Mouse (Mus musculus) liver, embryonic 13.5 days (tissue): ENCODE measurements around the gene Znhit2. TPM values are rescaled to one million over a fixed set of nuclear protein-coding genes. Genes with fewer than 3 reads are reported as not detected.
"Not testable (repeated sequence)": the region's sequence is repeated elsewhere in the genome, so short reads cannot be mapped to it uniquely, and the experiment has no call there.

Experiments used
- ATAC-seq: fragments of 200-750 bp; cut with Nextera tagmentation; 2 replicates; pipeline ENCODE4 v1.8.0; 2017; ENCODE audit warnings: low read depth, mild to moderate bottlenecking, moderate number of reproducible peaks, moderate library complexity
- DNase-seq: peaks from one replicate; pipeline ENCODE4 v3.0.0; 2022
- H3K27ac ChIP-seq: fragments of 300-500 bp; sonication (generic); 2 replicates; pipeline ENCODE4 v1.5.1; 2015; ENCODE audit warnings: moderate library complexity, mild to moderate bottlenecking, inconsistent platforms
- H3K27me3 ChIP-seq: fragments of 300-500 bp; sonication (generic); 2 replicates; pipeline ENCODE4 v1.6.1; 2015; ENCODE audit warnings: mild to moderate bottlenecking, inconsistent platforms
- H3K36me3 ChIP-seq: fragments of 300-500 bp; sonication (generic); 2 replicates; pipeline ENCODE4 v1.6.1; 2015; ENCODE audit warnings: mild to moderate bottlenecking, inconsistent platforms
- H3K4me1 ChIP-seq: fragments of 300-500 bp; sonication (generic); replicated peaks from 2 replicates; pipeline ENCODE4 v1.6.1; 2015; ENCODE audit warnings: inconsistent platforms
- H3K4me2 ChIP-seq: fragments of 300-500 bp; sonication (generic); 2 replicates; pipeline ENCODE4 v1.6.1; 2015; ENCODE audit warnings: inconsistent platforms, mild to moderate bottlenecking, moderate library complexity
- H3K4me3 ChIP-seq: fragments of 300-500 bp; sonication (generic); replicated peaks from 2 replicates; pipeline ENCODE4 v1.5.1; 2015; ENCODE audit warnings: mild to moderate bottlenecking, inconsistent platforms
- H3K9ac ChIP-seq: fragments of 300-500 bp; sonication (generic); 2 replicates; pipeline ENCODE4 v1.6.1; 2015; ENCODE audit warnings: mild to moderate bottlenecking, inconsistent platforms
- H3K9me3 ChIP-seq: fragments of 300-500 bp; sonication (generic); replicated peaks from 2 replicates; pipeline ENCODE4 v1.6.1; 2016; ENCODE audit warnings: inconsistent platforms
- WGBS: fragments of 180-500 bp; shearing (Covaris S2); methylation state at CpG from one replicate; pipeline ENCODE4 v1.1.7; 2015; ENCODE audit not compliant: insufficient replicate concordance; 5-methylcytosine and 5-hydroxymethylcytosine counted together
- polyA plus RNA-seq: library from polyadenylated mRNA; unstranded; fragments of >200 nt; fragmentation: Nextera tagmentation; extraction: Ambion mirVana; gene quantifications from 2 replicates; pipeline ENCODE4 v1.2.1, GENCODE M21; 2015

Znhit2 gene
- polyA plus RNA-seq, 1 experiment from 2014 or later = 23.2 TPM

GRCm38 (mm10) chr19:6029426-6029825 is 31.6 kb upstream of the Znhit2 start:
- no peaks in the 10 kb centered on the region for H3K36me3 ChIP-seq
- H3K27ac ChIP-seq = no peak overlapping the region
- no peak overlapping the region for H3K9ac ChIP-seq
- DNase-seq (no peak), ATAC-seq (no peak)
- H3K4me3 ChIP-seq = no peak overlapping the region
- peaks cover 6% of the 10 kb centered on the region; the same call in 1 of the 2 replicates for H3K27me3 ChIP-seq
- WGBS = 69% methylated on average over 9 of the region's 9 CpGs
- H3K4me1 ChIP-seq = peaks cover 13% of the 10 kb centered on the region
- H3K4me2 ChIP-seq = no peak overlapping the region
- H3K9me3 ChIP-seq = no peaks in the 10 kb centered on the region

- WGBS = 48% methylated on average over 14 of the region's 14 CpGs
- DNase-seq (no peak), ATAC-seq (no peak)
- Histone ChIP-seq H3K4me2 (no peak overlapping the region), H3K36me3 (no peaks in the 10 kb centered on the region), H3K27ac (no peak overlapping the region), H3K9me3 (no peaks in the 10 kb centered on the region), H3K27me3 (peaks cover 6% of the 10 kb centered on the region; the same call in 1 of the 2 replicates), H3K4me1 (peaks cover 16% of the 10 kb centered on the region), H3K9ac (no peak overlapping the region), H3K4me3 (no peak overlapping the region)
Measured at GRCm38 (mm10) chr19:6030520-6031280, 30.3 kb upstream of the Znhit2 start.

DNA sequence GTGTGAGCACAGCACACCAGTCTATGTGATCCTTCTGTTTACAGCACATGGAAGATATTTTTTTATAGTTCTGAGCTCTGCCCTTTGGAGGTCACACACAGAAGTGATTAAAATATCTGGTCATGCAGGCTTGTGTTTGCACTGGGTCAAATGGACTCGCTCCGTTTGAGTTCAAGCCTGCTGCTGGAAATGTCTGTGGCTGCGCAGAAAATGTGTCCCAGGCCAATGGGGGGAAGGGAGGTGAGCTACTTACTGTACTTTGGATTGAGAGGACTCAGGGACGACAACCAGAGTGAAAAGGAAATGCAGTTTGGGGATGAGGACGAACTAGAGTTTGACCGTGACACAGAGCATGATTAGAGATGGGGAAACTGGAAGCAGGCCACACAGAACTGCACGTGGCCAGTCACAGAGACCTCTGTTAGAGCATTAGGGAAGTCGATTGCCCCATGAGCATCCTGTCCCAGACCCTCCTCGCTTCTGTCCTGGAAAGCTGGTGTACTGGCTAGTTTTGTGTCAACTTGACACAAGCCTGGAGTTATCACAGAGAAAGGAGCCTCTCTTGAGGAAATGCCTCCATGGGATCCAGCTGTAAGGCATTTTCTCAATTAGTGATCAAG is 24.9 kb upstream of the Znhit2 start:
- DNase-seq = no peak
- no peak for ATAC-seq
- Histone ChIP-seq H3K9ac (no peak overlapping the region), H3K4me2 (no peak overlapping the region), H3K27ac (no peak overlapping the region), H3K27me3 (0 out of 2 replicates have a peak, but pooled peaks cover 3% of the 10 kb centered on the region), H3K9me3 (no peaks in the 10 kb centered on the region), H3K36me3 (no peaks in the 10 kb centered on the region), H3K4me3 (no peak overlapping the region), H3K4me1 (peaks cover 16% of the 10 kb centered on the region; the same call in 1 of the 2 replicates)
- WGBS = 47% methylated on average over 9 of the region's 9 CpGs

DNA sequence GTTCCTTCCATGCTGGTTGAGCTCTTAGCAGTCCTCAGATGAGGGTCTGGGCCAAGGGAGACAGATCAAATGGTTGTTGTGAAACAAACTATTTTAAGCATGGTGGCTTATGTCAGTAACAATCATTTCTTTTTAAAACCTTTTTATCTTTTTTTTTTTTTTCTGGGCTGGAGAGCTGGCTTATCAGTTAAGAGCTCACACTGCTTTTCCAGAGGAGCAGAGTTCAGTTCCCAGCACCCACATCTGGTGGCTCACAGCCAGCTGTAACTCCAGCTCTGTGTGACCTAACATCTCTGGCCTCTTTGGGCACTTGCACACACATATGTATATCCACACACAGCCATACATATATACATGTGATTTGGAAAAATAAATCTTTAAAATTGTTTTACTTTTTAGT is 23.3 kb upstream of the Znhit2 start:
- H3K4me3 ChIP-seq = no peak overlapping the region
- H3K27ac ChIP-seq = no peak overlapping the region
- DNase-seq (no peak), ATAC-seq (no peak)
- no peaks in the 10 kb centered on the region for H3K36me3 ChIP-seq
- H3K4me2 ChIP-seq = no peak overlapping the region
- H3K9me3 ChIP-seq = no peaks in the 10 kb centered on the region
- no peak overlapping the region for H3K9ac ChIP-seq
- peaks cover 15% of the 10 kb centered on the region; the same call in 1 of the 2 replicates for H3K4me1 ChIP-seq
- no peaks in the 10 kb centered on the region for H3K27me3 ChIP-seq

DNA sequence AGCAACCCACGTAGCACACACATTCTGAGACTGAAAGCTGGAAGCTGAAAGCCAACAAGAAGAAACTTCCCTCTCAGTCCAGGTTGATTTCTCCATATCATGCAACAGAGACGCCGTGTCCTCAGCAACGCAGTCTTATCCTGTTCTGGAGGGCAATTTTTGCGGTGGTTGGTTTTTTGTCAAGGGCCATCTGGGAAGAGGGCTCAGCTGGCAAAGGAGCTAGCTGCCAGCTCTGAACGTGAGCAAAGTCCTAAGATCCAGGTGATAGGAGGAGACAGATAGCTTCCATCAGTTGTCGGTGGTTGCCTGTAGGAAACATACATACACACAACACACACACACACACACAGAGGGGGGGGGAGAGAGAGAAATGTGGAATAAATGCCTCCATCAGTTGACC is 22.7 kb upstream of the Znhit2 start:
- WGBS = 67% methylated on average over 7 of the region's 7 CpGs
- no peak for DNase-seq
- no peak for ATAC-seq

GRCm38 (mm10) chr19:6040002-6040401 is 21.0 kb upstream of the Znhit2 start:
- no peaks in the 10 kb centered on the region for H3K9me3 ChIP-seq
- no peak overlapping the region for H3K27ac ChIP-seq
- no peak for ATAC-seq
- no peak overlapping the region for H3K4me2 ChIP-seq
- DNase-seq = no peak
- no peaks in the 10 kb centered on the region for H3K36me3 ChIP-seq
- H3K4me1 ChIP-seq = peaks cover 21% of the 10 kb centered on the region
- no peak overlapping the region for H3K4me3 ChIP-seq
- no peaks in the 10 kb centered on the region for H3K27me3 ChIP-seq
- no peak overlapping the region for H3K9ac ChIP-seq

More for the DNA sequence above, 22.7 kb upstream of the Znhit2 start:
- Histone ChIP-seq H3K4me3 (no peak overlapping the region), H3K4me1 (peaks cover 15% of the 10 kb centered on the region; the same call in 1 of the 2 replicates), H3K4me2 (no peak overlapping the region), H3K9ac (no peak overlapping the region), H3K9me3 (no peaks in the 10 kb centered on the region), H3K36me3 (no peaks in the 10 kb centered on the region), H3K27ac (no peak overlapping the region), H3K27me3 (no peaks in the 10 kb centered on the region)

- ATAC-seq (no peak), DNase-seq (no peak)
- Histone ChIP-seq H3K27ac (no peak overlapping the region), H3K36me3 (no peaks in the 10 kb centered on the region), H3K4me3 (no peak overlapping the region), H3K9me3 (no peaks in the 10 kb centered on the region), H3K4me1 (peaks cover 20% of the 10 kb centered on the region), H3K9ac (no peak overlapping the region), H3K4me2 (no peak overlapping the region), H3K27me3 (no peaks in the 10 kb centered on the region)
- 76% methylated on average over 9 of the region's 9 CpGs for WGBS
Measured at GRCm38 (mm10) chr19:6042293-6042692, 18.7 kb upstream of the Znhit2 start.

DNA sequence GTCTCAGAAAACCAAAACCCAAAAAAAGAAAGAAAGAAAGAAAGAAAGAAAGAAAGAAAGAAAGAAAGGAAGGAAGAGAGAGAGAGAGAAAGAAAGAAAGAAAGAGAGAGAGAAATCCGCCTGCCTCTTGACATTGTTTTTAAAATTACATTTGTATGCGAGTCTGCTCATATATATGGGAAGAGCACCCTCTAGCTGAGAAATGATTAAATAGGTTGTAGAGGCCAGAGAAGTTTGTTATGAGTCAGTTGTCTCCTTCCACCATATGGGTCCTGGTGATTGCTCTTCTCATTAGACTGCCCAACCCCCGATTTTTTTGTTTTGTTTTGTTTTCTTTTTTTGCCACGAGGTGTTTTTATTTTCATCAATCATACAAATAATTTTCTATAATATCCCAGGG is 16.9 kb upstream of the Znhit2 start:
- DNase-seq, ATAC-seq, H3K27me3 ChIP-seq, H3K27ac ChIP-seq, H3K4me2 ChIP-seq, H3K4me3 ChIP-seq, H3K9me3 ChIP-seq, H3K9ac ChIP-seq: not testable (repeated sequence)
- WGBS = 45% methylated on average over 4 of the region's 4 CpGs
- Histone ChIP-seq H3K36me3 (peaks cover 13% of the 10 kb centered on the region), H3K4me1 (peaks cover 33% of the 10 kb centered on the region)

DNA sequence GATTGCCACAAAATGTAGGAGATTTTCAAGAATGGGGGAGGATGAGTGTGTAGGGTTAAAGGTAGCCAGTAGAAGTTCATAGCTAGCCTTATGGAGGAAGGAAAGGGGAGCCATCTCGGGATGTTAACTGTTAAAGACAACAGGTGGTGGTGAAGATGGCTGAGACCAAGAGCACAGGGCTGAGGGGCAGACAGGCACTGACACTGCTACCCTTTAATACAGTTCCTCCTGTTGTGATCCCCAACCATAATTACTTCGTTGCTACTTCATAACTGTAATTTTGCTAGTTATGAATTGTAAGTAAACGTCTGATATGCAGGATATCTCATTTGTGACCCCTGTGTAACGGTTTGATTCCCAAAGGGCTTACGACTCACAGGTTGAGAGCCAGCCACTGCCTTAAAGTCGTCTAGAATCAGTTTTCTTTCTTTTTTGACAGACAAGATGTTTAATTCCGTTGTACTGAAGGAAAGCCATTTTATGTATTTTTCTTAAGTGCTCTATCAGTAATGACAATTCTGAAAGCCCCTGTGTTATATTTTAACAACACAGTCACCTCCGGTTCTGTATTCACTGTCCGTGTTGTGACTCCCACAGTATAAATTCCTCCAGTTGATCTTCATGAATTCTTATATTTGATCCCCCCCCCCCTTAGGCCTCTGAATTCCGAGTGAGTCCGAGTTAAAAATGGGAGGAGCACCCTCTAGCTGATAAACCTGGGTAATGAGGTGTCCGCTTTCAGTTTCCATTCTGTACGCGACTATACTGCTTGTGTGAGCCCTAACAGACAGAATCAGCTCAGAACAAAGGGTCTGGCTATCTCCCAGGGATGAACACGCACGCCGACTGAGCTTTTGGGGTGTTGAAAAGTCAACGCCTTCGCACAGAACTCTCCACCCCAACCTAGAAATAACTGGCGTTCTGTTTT is 15.4 kb upstream of the Znhit2 start:
- peak overlapping the region; percentile 93 for H3K9ac ChIP-seq
- peak overlapping the region; percentile 97 for H3K4me2 ChIP-seq
- peaks cover 28% of the 10 kb centered on the region for H3K36me3 ChIP-seq
- WGBS = 11% methylated on average over 20 of the region's 20 CpGs
- peak; percentile 52 for ATAC-seq
- H3K9me3 ChIP-seq = no peaks in the 10 kb centered on the region
- DNase-seq = no peak
- H3K4me1 ChIP-seq = peaks cover 38% of the 10 kb centered on the region
- H3K4me3 ChIP-seq = peak overlapping the region; percentile 89
- H3K27me3 ChIP-seq = no peaks in the 10 kb centered on the region
- peak overlapping the region; percentile 96 for H3K27ac ChIP-seq

DNA sequence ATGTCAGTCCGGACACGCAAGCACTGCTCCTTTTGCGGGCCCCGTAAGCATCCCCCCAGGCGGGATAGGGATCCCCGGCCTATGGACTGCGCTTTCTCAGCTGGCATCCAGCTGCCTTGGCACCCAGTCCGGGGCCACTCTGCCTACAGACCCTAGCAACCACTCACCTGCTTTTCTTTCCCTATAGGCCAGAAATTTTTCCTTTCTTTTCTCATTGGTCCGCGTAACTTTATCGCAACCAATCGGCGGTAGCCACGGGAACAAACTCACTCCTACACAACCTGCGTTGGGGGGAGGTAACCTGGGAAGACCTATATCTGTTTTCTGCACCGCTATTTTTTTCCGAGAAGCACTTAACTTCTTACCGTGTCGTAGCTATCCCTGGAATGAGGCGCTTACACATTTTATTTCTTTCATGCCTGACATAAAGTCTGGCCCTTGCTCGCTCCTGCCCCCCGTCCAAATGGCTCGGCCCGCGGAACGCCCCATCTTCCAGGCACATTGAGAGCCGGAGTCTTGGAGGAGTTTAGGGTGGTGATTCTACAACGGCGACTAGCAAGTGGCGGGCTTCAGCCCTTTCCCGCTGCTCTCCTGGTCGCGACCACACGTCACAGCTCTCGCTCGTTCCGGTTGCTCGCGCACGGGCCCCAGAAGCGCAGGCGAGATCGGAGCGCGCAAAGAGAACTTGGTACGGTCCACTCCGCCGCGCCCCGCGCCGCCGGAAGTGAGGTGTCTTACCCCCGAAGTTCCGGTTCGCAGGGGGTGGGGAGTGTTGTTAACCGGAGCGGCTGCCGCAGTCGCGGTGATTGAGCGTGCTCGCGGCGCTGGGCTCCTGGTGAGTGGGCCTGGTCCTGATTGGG is 14.5 kb upstream of the Znhit2 start, which contains the start of gene Syvn1:
Syvn1 (plus strand) TSS at position 283 of the 860 bp plus-strand sequence.
- Histone ChIP-seq H3K27ac (peak within 1 kb of the TSS; percentile 96), H3K27me3 (no peaks in the 10 kb centered on the region), H3K9ac (peak within 1 kb of the TSS; percentile 93), H3K4me3 (peak within 1 kb of the TSS; percentile 89), H3K36me3 (peaks cover 37% of the 10 kb centered on the region), H3K9me3 (no peaks in the 10 kb centered on the region), H3K4me1 (peaks cover 38% of the 10 kb centered on the region), H3K4me2 (peak within 1 kb of the TSS; percentile 97)
- ATAC-seq (peak; percentile 87), DNase-seq (peak; percentile 90)
- under 1% methylated on average over 65 of the region's 65 CpGs for WGBS
